Mouse (Mus musculus) intestine, postnatal 0 days (tissue): ENCODE measurements at regions not wholly inside any gene's neighbourhood (a gene's known extent, or its start where the extent isn't known, plus 50 kb on each side); places are given as distances from the start of the nearest gene placed in this dataset.

Source experiments
- ATAC-seq: fragments of 200-750 bp; cut with Nextera tagmentation; 2 replicates; pipeline ENCODE4 v1.8.0; 2017; ENCODE audit warnings: mild to moderate bottlenecking, moderate TSS enrichment, moderate library complexity
- H3K27ac ChIP-seq: fragments of 300-500 bp; sonication (generic); 2 replicates; pipeline ENCODE4 v1.5.1; 2014; ENCODE audit warnings: mild to moderate bottlenecking, low read depth, low read length, moderate library complexity
- H3K27me3 ChIP-seq: fragments of 300-500 bp; sonication (generic); replicated peaks from 2 replicates; pipeline ENCODE4 v1.6.1; 2014; ENCODE audit warnings: low read length, mixed read lengths; ENCODE audit not compliant: control insufficient read depth, insufficient read depth
- H3K36me3 ChIP-seq: fragments of 300-500 bp; sonication (generic); 2 replicates; pipeline ENCODE4 v1.6.1; 2014; ENCODE audit warnings: mild to moderate bottlenecking, moderate library complexity; ENCODE audit not compliant: control insufficient read depth, insufficient read depth
- H3K4me1 ChIP-seq: fragments of 300-500 bp; sonication (generic); replicated peaks from 2 replicates; pipeline ENCODE4 v1.6.1; 2014; ENCODE audit warnings: antibody characterized with exemption, low read length, mixed read lengths; ENCODE audit not compliant: control insufficient read depth, insufficient read depth
- H3K4me2 ChIP-seq: fragments of 300-500 bp; sonication (generic); replicated peaks from 2 replicates; pipeline ENCODE4 v1.6.1; 2014; ENCODE audit warnings: low read depth, mild to moderate bottlenecking, moderate library complexity
- H3K4me3 ChIP-seq: fragments of 300-500 bp; sonication (generic); 2 replicates; pipeline ENCODE4 v1.5.1; 2014; ENCODE audit warnings: low read depth, low read length
- H3K9ac ChIP-seq: fragments of 300-500 bp; sonication (generic); 2 replicates; pipeline ENCODE4 v1.6.1; 2014; ENCODE audit warnings: mild to moderate bottlenecking, low read depth, low read length
- H3K9me3 ChIP-seq: fragments of 300-500 bp; sonication (generic); 2 replicates; pipeline ENCODE4 v1.6.1; 2016; ENCODE audit warnings: mixed run types; ENCODE audit not compliant: control insufficient read depth
- CTCF ChIP-seq: sonication (generic); IDR thresholded peaks from 2 replicates; pipeline ENCODE4 v1.5.1; 2016; ENCODE audit warnings: low read depth, mild to moderate bottlenecking, control low read depth, antibody characterized with exemption, moderate library complexity
- WGBS: fragments of 180-500 bp; shearing (Covaris S2); extraction: QIAGEN DNeasy Blood & Tissue Kit; methylation state at CpG from one replicate; pipeline ENCODE4 v1.1.7; 2014; 5-methylcytosine and 5-hydroxymethylcytosine counted together

DNA sequence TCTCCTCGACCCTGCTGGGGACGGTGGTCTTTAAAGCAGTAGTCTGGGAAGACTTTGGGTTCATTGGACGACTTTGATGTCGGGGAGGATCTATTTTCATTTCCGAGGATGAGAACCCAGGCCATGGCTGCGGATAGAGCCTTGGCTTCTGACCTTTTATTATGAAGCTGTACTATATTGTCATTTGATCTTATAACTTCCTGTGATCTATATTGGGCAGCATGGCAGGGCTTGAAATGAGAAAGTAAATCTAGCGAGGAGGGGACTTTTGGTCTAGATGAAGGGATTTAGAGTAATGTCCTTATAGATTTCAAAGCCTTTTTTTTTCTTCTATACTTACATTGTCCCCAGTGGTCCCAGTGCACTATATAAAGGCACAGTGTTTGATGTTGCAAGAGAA lies 172.8 kb upstream of the Stt3b start:
- ATAC-seq: no peak
- H3K4me3 ChIP-seq: no peak overlapping the region
- no peaks in the 10 kb centered on the region for H3K9me3 ChIP-seq
- H3K27ac ChIP-seq: no peak overlapping the region
- H3K4me2 ChIP-seq: no peak overlapping the region
- H3K9ac ChIP-seq: no peak overlapping the region
- H3K27me3 ChIP-seq: no peaks in the 10 kb centered on the region
- H3K4me1 ChIP-seq: no peaks in the 10 kb centered on the region
- H3K36me3 ChIP-seq: no peaks in the 10 kb centered on the region
- WGBS: 86% methylated on average over 7 of the region's 7 CpGs
- no peak for TF ChIP-seq CTCF

- Histone ChIP-seq H3K9ac (no peak overlapping the region), H3K27ac (no peak overlapping the region), H3K9me3 (no peaks in the 10 kb centered on the region), H3K36me3 (no peaks in the 10 kb centered on the region), H3K27me3 (no peaks in the 10 kb centered on the region), H3K4me1 (no peaks in the 10 kb centered on the region), H3K4me3 (no peak overlapping the region), H3K4me2 (no peak overlapping the region)
- TF ChIP-seq CTCF: no peak
- ATAC-seq: no peak
- WGBS: 41% methylated on average over 2 of the region's 2 CpGs
Measured at GRCm38 (mm10) chr9:115483721-115484120, 173.5 kb upstream of the Stt3b start.

DNA sequence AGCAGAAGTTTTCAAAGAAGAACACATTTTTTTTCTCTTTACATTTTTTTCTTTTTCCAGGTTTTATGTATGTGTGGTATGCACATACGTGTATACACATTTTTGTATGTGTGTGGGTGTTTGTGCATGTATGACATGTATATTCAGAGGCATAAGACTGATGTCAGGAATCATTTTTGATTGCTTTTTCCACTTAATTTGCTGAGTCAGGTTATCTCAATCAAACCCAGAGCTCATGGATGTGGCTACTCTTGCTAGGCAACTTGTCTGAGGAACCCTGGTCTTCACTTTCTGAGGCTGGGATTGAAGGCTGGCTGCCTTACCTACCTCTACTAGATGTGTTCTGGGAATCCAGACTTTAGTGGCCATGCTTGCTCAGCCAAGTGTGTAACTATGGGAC lies 174.2 kb upstream of the Stt3b start:
- no peaks in the 10 kb centered on the region for H3K27me3 ChIP-seq
- H3K9ac ChIP-seq: no peak overlapping the region
- H3K4me3 ChIP-seq: no peak overlapping the region
- H3K27ac ChIP-seq: no peak overlapping the region
- 80% methylated on average over 1 of the region's 1 CpGs for WGBS
- H3K9me3 ChIP-seq: no peaks in the 10 kb centered on the region
- no peak for ATAC-seq
- no peaks in the 10 kb centered on the region for H3K36me3 ChIP-seq
- H3K4me2 ChIP-seq: no peak overlapping the region
- no peak for TF ChIP-seq CTCF
- no peaks in the 10 kb centered on the region for H3K4me1 ChIP-seq

GRCm38 (mm10) chr9:115485219-115485618 lies 175.0 kb upstream of the Stt3b start:
- 90% methylated on average over 4 of the region's 4 CpGs for WGBS

GRCm38 (mm10) chr9:115487175-115487760 lies 177.0 kb upstream of the Stt3b start:
- TF ChIP-seq CTCF: no peak

More at GRCm38 (mm10) chr9:115485219-115485618, 175.0 kb upstream of the Stt3b start:
- H3K9ac ChIP-seq: no peak overlapping the region
- no peaks in the 10 kb centered on the region for H3K9me3 ChIP-seq
- H3K4me1 ChIP-seq: no peaks in the 10 kb centered on the region
- TF ChIP-seq CTCF: no peak
- no peaks in the 10 kb centered on the region for H3K27me3 ChIP-seq
- no peak overlapping the region for H3K4me3 ChIP-seq
- no peaks in the 10 kb centered on the region for H3K36me3 ChIP-seq
- H3K4me2 ChIP-seq: no peak overlapping the region
- ATAC-seq: no peak
- H3K27ac ChIP-seq: no peak overlapping the region

DNA sequence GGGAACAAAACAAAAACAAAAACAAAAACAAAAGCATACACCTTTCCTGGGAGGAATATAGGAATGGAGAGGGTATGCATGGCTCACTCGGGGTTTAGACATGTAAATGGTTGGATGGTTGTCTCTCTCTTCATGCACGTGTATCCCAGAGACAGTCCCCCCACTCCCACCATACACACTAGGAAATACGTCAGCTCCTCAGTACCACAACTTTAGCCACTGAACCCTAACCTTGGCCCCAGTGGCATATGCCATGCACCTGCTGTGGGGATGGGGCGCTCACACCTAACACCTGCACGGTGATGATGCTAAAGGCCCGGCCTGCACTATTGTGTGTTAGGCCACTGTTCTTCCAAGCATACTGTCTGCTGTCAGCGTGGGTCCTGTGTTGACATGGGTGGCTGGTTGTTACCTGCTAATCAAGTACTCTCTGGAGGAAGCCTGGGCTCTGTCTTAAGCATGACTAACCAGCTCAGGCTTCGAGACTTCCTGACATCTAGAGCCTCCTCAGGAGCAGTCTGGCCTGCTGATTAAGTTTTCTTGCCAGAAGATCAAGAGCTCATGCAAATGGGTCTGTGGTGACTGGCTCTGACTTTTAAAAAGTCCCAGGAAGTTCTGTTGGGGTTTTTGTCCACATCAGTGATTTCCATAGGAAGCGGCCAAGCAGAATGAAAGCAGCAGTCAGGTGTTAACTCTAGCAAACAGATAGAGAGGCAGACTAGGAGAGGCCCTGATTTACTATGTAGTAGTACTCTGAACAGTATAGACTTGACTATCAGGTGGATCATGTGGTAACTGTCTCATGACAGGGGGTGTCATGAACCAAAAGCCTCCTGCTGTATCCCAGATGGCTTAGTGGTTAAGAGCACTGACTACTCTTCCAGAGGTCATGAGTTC lies 178.9 kb upstream of the Stt3b start:
- no peak for ATAC-seq
- 83% methylated on average over 9 of the region's 9 CpGs for WGBS
- no peak overlapping the region for H3K4me3 ChIP-seq
- H3K36me3 ChIP-seq: no peaks in the 10 kb centered on the region
- H3K9me3 ChIP-seq: no peaks in the 10 kb centered on the region
- no peak overlapping the region for H3K4me2 ChIP-seq
- H3K27ac ChIP-seq: no peak overlapping the region
- H3K27me3 ChIP-seq: no peaks in the 10 kb centered on the region
- no peak overlapping the region for H3K9ac ChIP-seq
- no peak for TF ChIP-seq CTCF
- H3K4me1 ChIP-seq: no peaks in the 10 kb centered on the region

More at GRCm38 (mm10) chr9:115487175-115487760, 177.0 kb upstream of the Stt3b start:
- H3K9ac ChIP-seq: no peak overlapping the region
- H3K36me3 ChIP-seq: no peaks in the 10 kb centered on the region
- no peaks in the 10 kb centered on the region for H3K9me3 ChIP-seq
- no peak overlapping the region for H3K4me2 ChIP-seq
- 94% methylated on average over 5 of the region's 5 CpGs for whole genome bisulfite sequencing
- H3K27ac ChIP-seq: no peak overlapping the region
- no peaks in the 10 kb centered on the region for H3K4me1 ChIP-seq
- ATAC-seq: no peak
- no peaks in the 10 kb centered on the region for H3K27me3 ChIP-seq
- H3K4me3 ChIP-seq: no peak overlapping the region
